Mouse (Mus musculus) erythroid progenitor cell, adult 5-6 weeks (primary cell): Measurements from ENCODE around the gene Fam111a. TPM values are rescaled to one million over a fixed set of nuclear protein-coding genes. Genes with fewer than 3 reads are reported as not detected.

Experiments
- ATAC-seq: replicated peaks from 2 replicates; pipeline ENCODE4 v1.8.0; 2016; ENCODE audit warnings: moderate number of reproducible peaks, mild to moderate bottlenecking, moderate TSS enrichment, inconsistent platforms; ENCODE audit not compliant: poor library complexity, low FRiP score, severe bottlenecking
- total RNA-seq, 2 experiments: library from RNA; stranded (forward) in 1 of 2; stranded (reverse) in 1 of 2; fragments of 150-400 nt in 1 of 2; fragments of 186-747, 209-891 nt in 1 of 2; gene quantifications; 2 replicates each; pipeline versions ENCODE4 v1.2.3 to v1.2.4; 2015 to 2017; ENCODE audit warnings: low replicate concordance in 2 of 2

The Fam111a gene
- total RNA-seq, 2 experiments from 2014 or later: 179 to 182 TPM

GRCm38 (mm10) chr19:12598674-12599073 is 53.1 kb downstream of the Fam111a start:
- ATAC-seq: no peak

- no peak for ATAC-seq
Observed at GRCm38 (mm10) chr19:12599674-12600073, 54.1 kb downstream of the Fam111a start, which contains the start of gene Gm4952. Gm4952 (plus strand) TSS chr19:12599974.

- ATAC-seq: no peak
Observed at GRCm38 (mm10) chr19:12600684-12601480, 55.3 kb downstream of the Fam111a start.

- no peak for ATAC-seq
Observed at GRCm38 (mm10) chr19:12608336-12608735, 62.8 kb downstream of the Fam111a start.

GRCm38 (mm10) chr19:12613646-12614045 is 68.1 kb downstream of the Fam111a start:
- ATAC-seq: no peak

- ATAC-seq: no peak
Observed at GRCm38 (mm10) chr19:12633176-12633575, 87.6 kb downstream of the Fam111a start, which contains the start of gene Glyat. Glyat (plus strand) TSS chr19:12633308.

- no peak for ATAC-seq
Observed at GRCm38 (mm10) chr19:12634259-12634658, 88.7 kb downstream of the Fam111a start.

GRCm38 (mm10) chr19:12634963-12635362 is 89.4 kb downstream of the Fam111a start:
- no peak for ATAC-seq

- no peak for ATAC-seq
Observed at GRCm38 (mm10) chr19:12636863-12637262, 91.3 kb downstream of the Fam111a start.

- no peak for ATAC-seq
Observed at GRCm38 (mm10) chr19:12638049-12638448, 92.5 kb downstream of the Fam111a start.

Other genes starting within 250 kb of the Fam111a start
- not detected in 2 replicates for gene Olfr1436, start 246.6 kb upstream of the Fam111a start, total RNA-seq (2015; ENCODE audit: low replicate concordance)
- gene Olfr1436, start 246.6 kb upstream of the Fam111a start, total RNA-seq (2017; ENCODE audit: low replicate concordance): not detected in 2 replicates
- gene Olfr1437, start 220.6 kb upstream of the Fam111a start, total RNA-seq (2015; ENCODE audit: low replicate concordance): not detected in 2 replicates
- not detected in 2 replicates for gene Olfr1437, start 220.6 kb upstream of the Fam111a start, total RNA-seq (2017; ENCODE audit: low replicate concordance)
- not detected in 2 replicates for gene Olfr1438-ps1, start 209.8 kb upstream of the Fam111a start, total RNA-seq (2015; ENCODE audit: low replicate concordance)
- gene Olfr1438-ps1, start 209.8 kb upstream of the Fam111a start, total RNA-seq (2017; ENCODE audit: low replicate concordance): not detected in 2 replicates
- not detected in 2 replicates for gene Olfr1440, start 158.5 kb upstream of the Fam111a start, total RNA-seq (2015; ENCODE audit: low replicate concordance)
- gene Olfr1440, start 158.5 kb upstream of the Fam111a start, total RNA-seq (2017; ENCODE audit: low replicate concordance): not detected in 2 replicates
- gene Olfr1441, start 128.3 kb upstream of the Fam111a start, total RNA-seq (2015; ENCODE audit: low replicate concordance): not detected in 2 replicates
- gene Olfr1441, start 128.3 kb upstream of the Fam111a start, total RNA-seq (2017; ENCODE audit: low replicate concordance): not detected in 2 replicates
- gene Pfpl, start 117.8 kb upstream of the Fam111a start, total RNA-seq (2015; ENCODE audit: low replicate concordance): not detected in 2 replicates
- gene Pfpl, start 117.8 kb upstream of the Fam111a start, total RNA-seq (2017; ENCODE audit: low replicate concordance): not detected in 2 replicates
- gene Mpeg1, start 85.0 kb upstream of the Fam111a start, total RNA-seq (2015; ENCODE audit: low replicate concordance): 61.6 and 71.0 TPM in 2 replicates
- gene Mpeg1, start 85.0 kb upstream of the Fam111a start, total RNA-seq (2017; ENCODE audit: low replicate concordance): 23.0 and 36.1 TPM in 2 replicates
- gene Dtx4, start 44.3 kb upstream of the Fam111a start, total RNA-seq (2015; ENCODE audit: low replicate concordance): 5.8 and 7.1 TPM in 2 replicates
- 1.2 and 2.6 TPM in 2 replicates for gene Dtx4, start 44.3 kb upstream of the Fam111a start, total RNA-seq (2017; ENCODE audit: low replicate concordance)
- gene Gm4952, start 54.2 kb downstream of the Fam111a start, total RNA-seq (2015; ENCODE audit: low replicate concordance): not detected in 2 replicates
- gene Gm4952, start 54.2 kb downstream of the Fam111a start, total RNA-seq (2017; ENCODE audit: low replicate concordance): not detected in 2 replicates
- not detected in 2 replicates for gene Glyat, start 87.6 kb downstream of the Fam111a start, total RNA-seq (2015; ENCODE audit: low replicate concordance)
- gene Glyat, start 87.6 kb downstream of the Fam111a start, total RNA-seq (2017; ENCODE audit: low replicate concordance): 5.3 TPM in 1 of 2 replicates, not detected in the other
- gene Olfr1442, start 124.7 kb downstream of the Fam111a start, total RNA-seq (2015; ENCODE audit: low replicate concordance): not detected in 2 replicates
- gene Olfr1442, start 124.7 kb downstream of the Fam111a start, total RNA-seq (2017; ENCODE audit: low replicate concordance): 0.23 TPM in 1 of 2 replicates, not detected in the other
- gene Olfr1443, start 132.4 kb downstream of the Fam111a start, total RNA-seq (2015; ENCODE audit: low replicate concordance): not detected in 2 replicates
- not detected in 2 replicates for gene Olfr1443, start 132.4 kb downstream of the Fam111a start, total RNA-seq (2017; ENCODE audit: low replicate concordance)
- gene Keg1, start 150.0 kb downstream of the Fam111a start, total RNA-seq (2015; ENCODE audit: low replicate concordance): not detected in 2 replicates
- not detected in 2 replicates for gene Keg1, start 150.0 kb downstream of the Fam111a start, total RNA-seq (2017; ENCODE audit: low replicate concordance)
- gene Cntf, start 219.9 kb downstream of the Fam111a start, total RNA-seq (2015; ENCODE audit: low replicate concordance): 6.7 and 20.2 TPM in 2 replicates
- gene Cntf, start 219.9 kb downstream of the Fam111a start, total RNA-seq (2017; ENCODE audit: low replicate concordance): 3.6 and 5.0 TPM in 2 replicates